Mouse (Mus musculus) thymus, postnatal 10 days (tissue): ENCODE measurements around the gene Plcg1.

Experiments
- DNase-seq, 2 experiments: peaks; one replicate each; pipeline ENCODE4 v3.0.0; 2021; ENCODE audit warnings: low spot score in 2 of 2

The Plcg1 gene

DNA sequence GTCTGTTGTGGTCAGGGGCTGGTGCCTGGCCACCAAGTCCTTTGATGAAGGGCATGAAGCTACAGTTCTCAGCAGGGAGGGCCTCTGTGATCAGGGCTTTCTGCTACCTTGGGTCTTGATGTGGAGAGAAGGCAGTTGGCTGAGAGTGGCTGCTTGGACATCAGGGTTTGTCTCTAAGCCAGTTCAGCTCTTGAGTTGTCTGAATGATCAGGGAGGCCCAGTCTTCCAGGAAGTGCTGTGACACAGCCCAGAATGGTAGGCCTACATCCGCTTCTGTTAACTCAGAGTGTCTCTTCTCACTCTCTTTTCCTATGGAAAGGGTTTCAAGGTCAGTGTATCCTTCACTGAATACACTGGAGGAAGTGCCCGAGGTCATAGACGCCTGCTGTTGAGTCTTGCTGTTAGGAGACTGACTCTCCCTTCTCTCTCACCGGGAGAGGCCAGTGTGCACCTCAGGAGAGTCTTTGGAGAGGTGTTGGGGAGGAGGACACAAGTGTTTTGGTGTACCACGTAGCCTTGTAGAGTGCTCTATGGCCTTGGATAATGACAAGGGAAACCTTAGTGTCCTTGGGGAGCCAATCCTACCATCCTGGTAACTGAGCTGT is 4.7 kb downstream of the Plcg1 start:
- no peak for DNase-seq

- DNase-seq, result no peak
Measured at GRCm38 (mm10) chr2:160736466-160736865, 5.4 kb downstream of the Plcg1 start.

GRCm38 (mm10) chr2:160738354-160738753 is 7.3 kb downstream of the Plcg1 start:
- DNase-seq, result no peak

DNA sequence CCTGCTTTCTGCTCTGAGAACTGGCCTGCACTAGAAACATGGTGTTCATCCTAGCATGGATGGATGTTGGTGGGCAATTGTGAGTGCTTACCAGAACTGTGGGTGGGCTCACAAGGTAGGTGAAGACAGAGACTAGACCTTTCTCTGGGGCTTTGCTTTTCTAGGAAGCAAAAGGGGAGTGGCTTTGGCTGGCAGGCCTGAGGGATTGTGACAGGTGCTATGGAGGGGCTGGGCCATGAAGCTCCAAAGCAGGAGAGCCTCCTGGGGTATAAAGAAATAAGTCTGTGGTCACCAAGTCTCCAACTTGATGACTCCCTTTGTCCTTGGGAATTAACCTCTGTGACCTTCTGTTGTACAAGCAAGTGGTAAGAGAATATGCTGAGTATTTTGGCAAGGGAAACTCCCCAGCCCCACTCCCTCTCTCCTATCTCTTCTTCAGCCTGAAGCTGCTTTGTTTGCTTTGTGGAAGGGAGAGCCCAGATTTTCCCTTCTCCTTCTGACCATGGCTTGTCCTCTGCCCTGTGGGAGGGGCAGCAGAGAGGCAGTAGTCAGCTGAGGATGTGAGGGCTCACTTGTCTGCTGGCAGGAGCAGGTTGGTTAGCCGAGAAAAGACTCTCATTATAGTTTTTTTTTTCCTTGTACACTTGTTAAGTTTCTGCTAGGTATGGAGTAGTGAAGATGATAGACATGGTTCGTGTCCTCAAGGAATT is 8.7 kb downstream of the Plcg1 start:
- no peak for DNase-seq

DNA sequence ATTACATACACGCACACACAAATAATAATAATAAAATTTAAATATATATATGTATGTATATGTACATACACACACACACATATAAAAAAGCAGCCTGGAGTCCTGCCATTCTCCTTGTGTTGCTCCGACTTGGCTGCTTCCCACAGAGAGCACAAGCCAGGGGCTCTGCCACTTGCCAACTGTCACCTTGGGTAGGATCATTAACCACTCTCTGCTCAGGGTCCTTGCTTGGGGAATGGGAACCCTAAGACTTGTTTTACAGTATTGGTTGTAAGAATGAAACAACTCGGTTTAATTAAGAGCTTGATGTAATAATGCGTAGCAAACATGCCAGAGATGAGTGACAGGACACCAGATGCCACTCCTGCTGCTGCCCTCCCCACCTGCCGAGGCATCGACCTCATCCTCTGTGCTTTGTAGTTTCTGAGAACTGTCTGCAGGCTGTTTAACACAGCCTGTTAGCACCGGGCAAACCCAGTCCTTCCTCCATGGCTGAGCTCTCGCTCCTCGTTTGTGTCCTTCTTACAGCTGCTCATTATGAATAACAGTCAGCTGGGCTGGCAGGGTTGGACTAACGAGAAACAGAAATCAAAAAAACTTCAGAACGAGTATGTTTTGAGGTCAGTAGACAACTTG is 9.5 kb downstream of the Plcg1 start:
- DNase-seq, result peak; percentile 57 to 58

DNA sequence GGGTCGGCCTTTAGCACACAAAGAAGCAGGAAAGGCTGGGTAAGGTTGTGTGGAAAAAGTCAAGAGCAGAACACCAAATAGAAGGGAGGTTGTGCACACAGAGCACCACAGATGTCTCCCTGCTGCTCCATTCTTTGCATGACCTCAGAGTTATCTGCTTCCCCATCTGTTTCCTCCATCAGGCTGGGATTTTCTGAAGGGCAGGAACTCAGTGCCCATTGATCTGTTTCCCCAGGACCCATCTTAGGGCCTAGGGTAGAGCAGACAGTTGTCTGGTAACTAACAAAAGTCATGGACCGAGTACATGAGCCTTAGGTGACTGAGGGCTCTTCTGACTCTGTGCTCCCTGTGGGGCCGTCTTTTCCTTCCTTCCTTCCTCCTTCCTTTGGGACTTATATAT is 10.5 kb downstream of the Plcg1 start:
- no peak for DNase-seq

DNA sequence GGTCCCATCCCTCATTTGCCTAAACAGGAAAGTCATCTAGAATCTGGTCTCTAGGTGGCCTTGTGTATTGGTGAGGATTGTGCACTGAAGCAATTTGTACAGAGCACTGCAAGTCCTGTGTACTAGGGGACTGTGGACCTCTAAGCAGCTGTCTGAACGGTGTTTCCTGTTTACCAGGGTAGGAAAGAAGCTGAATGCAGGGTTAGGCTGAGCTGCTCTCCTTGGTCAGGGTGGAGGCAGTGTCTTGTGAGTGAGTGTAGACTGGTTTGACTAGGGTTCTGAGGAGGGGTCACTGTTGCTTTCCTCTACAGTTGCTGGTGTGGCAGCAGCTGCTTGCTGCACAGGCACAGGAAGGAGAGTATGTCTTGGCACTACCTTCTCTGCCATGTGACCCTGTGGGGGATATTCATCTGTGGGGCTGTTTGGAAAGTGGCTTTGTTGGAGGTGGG is 11.1 kb downstream of the Plcg1 start:
- peak in 1 of 2 experiments; percentile 53 for DNase-seq

DNA sequence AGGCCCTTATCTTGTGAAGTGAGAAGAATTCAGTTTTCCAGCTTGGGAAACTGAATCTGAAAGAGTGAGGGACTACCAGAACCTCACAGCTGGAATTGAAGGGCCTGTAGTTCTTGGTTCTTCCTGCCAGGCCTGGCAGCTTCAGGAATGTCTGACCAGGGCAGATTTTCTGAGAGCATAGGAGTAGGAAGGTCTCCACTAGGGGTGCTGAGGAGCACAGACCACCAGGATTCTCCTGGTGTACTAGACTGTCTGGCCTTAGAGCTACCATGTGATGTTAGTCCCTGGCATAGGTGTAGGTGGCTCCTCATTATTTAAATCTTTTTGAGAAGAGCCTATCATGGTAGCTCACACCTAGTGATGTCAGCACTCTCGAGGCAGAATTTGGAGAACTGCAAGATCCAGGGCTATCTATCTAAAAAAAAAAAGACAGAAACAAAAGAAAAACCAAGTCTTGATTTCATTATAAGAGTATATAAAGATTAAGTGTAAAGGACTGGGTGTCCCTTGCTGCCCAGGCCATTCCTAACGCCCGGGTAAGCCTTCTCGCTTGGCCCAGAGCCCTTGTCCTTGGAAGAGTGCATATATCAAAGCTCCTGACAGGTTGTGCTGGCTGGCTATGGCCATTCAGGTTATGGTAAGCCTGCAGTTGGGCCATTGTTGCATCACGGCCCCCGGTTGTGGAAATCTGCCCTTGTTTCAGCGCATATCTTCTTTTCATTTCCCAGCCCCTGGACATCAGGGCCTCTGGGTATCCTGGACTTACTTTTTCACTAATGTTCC is 13.1 kb downstream of the Plcg1 start:
- DNase-seq, result peak in 1 of 2 experiments; percentile 75

DNA sequence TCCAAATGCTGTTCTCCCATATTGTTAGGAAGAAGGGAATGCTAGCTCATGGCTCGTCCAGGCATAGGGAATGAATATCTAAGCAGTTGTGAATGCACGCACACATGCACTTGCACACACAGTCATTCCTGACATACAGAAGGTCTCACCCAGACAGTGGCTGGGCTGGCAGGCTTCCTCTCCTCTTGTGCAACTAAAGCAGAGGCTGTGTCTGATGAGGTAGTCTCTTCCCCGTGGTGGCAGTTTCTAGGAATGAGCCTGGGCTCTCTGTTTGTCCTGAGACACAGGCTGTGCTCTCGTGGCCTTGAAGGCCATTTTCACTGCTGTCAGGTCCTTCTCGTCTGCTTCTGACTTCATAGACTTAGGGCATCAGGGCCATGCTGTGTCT is 13.7 kb downstream of the Plcg1 start:
- no peak for DNase-seq

GRCm38 (mm10) chr2:160745497-160745896 is 14.4 kb downstream of the Plcg1 start:
- no peak for DNase-seq

GRCm38 (mm10) chr2:160746637-160747036 is 15.5 kb downstream of the Plcg1 start:
- DNase-seq, result no peak

GRCm38 (mm10) chr2:160747075-160747474 is 16.0 kb downstream of the Plcg1 start:
- no peak for DNase-seq

GRCm38 (mm10) chr2:160756583-160757203 is 25.6 kb downstream of the Plcg1 start:
- no peak for DNase-seq

GRCm38 (mm10) chr2:160760433-160761184 is 29.5 kb downstream of the Plcg1 start:
- peak in 1 of 2 experiments; percentile 41 for DNase-seq

- DNase-seq, result no peak
Measured at GRCm38 (mm10) chr2:160763816-160764215, 32.7 kb downstream of the Plcg1 start.

DNA sequence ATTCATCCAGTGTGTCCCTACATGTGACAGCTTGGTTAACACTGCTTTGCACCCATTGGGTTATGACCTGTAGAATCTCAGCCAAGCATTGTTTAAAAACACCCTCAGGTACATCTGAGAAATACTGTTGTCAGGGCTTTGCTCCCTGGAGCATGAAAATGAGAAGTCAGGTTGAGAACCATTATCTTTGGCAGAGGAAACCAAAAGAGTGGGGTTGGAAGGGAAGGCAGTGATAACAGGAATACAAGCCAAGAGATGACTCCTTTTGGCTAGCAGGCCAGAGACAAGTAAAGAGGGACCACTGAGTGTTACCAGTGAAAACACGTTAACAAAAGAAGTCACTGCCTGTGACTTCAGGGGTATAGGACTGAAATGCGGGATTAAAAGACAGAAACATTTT is 33.3 kb downstream of the Plcg1 start:
- DNase-seq, result no peak

DNA sequence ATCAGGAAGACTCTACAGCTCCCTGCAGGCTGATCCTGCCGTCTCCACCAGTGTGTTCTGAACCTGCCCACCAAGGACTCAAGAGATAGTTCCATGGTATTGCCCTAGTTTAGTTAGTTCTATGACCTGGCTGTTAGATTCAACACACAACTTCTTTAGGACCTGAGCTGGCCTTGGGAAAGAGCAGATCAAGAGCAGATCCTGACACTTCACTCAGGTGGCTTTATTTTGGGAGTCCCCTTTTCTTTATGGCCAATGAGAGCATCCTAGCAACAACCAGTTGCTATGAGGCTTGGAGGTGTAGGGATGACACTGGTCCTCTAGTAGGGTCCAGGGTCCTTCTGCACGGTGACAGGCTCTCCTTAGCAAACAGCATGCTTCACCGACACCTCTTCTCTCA is 34.0 kb downstream of the Plcg1 start:
- no peak for DNase-seq

GRCm38 (mm10) chr2:160766371-160766771 is 35.3 kb downstream of the Plcg1 start:
- DNase-seq, result no peak

DNA sequence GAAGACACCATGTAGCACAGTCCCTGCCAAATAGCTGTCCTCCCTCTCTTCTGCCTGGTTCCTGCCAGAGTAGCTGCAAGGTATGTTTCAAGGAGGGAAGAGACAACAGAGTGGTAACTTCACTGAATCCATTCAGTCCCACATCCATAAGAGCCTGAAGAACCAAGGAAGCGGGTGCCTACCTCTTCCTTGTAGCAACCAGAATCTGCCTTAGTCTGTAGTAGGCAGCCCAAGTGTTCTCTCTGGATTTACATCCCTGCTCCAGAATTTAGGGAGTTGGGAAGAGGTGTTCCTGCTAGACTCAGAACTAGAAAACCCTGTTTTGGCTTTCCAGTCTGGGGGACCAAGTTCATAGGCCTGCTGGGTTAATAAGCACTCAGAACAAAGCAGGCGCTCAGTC is 36.1 kb downstream of the Plcg1 start:
- no peak for DNase-seq

DNA sequence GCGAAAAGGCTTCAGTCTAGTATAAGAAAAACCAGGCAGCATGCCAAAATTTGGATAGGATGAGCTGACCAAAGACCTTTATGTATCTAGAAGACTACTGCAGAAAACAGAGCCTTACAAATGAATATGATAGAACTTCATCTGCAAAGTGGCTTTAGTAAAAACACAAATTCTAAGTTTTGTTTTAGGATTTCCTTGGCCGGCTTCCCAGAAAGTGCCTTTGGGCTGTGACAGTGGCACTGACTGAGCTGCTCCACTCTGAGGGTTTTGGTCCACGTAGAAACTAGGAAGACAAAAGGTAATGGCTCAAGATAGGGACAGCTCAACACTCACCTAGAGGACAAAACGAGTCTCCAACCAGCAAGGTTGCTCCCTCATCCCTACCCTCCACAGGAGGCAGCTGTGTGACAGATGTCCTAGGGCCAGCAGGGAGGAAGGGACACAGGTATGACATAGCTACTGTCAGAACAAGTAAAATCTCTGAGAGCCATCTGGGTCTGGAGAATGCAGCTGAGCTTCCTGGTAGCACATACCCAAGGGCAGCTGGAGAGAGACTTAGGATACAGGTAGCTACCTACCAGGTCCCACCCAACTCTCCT is 37.1 kb downstream of the Plcg1 start:
- DNase-seq, result no peak

GRCm38 (mm10) chr2:160768997-160769396 is 37.9 kb downstream of the Plcg1 start:
- DNase-seq, result no peak
